Mouse (Mus musculus) MEL (cell line): ENCODE results near the gene Iqcj. TPM values are rescaled to one million over a fixed set of nuclear protein-coding genes. Genes with fewer than 3 reads are reported as not detected.

ENCODE experiments used
- DNase-seq: peaks from one replicate; pipeline ENCODE4 v3.0.0; 2011; ENCODE audit warnings: low read depth, low spot score
- H3K27ac ChIP-seq: 2 replicates; pipeline ENCODE4 v1.5.1; 2012; ENCODE audit warnings: low read depth, mild to moderate bottlenecking, control low read depth, low read length, moderate library complexity; ENCODE audit not compliant: control insufficient read depth
- H3K27me3 ChIP-seq, 2 experiments: fragments of 150-350 bp in 1 of 2; sonication (generic) in 1 of 2; 2 replicates each; pipeline ENCODE4 v1.6.1; 2012; ENCODE audit warnings: low read length in 2 of 2, mild to moderate bottlenecking in 2 of 2, improper control_type of control experiment in 1 of 2, moderate library complexity in 1 of 2; ENCODE audit not compliant: insufficient read depth in 2 of 2, control insufficient read depth in 1 of 2
- H3K36me3 ChIP-seq, 2 experiments: 2 replicates each; pipeline ENCODE4 v1.6.1; 2012 to 2014; ENCODE audit warnings: low read length in 2 of 2, improper control_type of control experiment in 1 of 2, inconsistent platforms in 1 of 2, mild to moderate bottlenecking in 1 of 2; ENCODE audit not compliant: insufficient read depth in 2 of 2, control insufficient read depth in 1 of 2
- H3K4me1 ChIP-seq, 2 experiments: fragments of 150-350 bp in 1 of 2; sonication (generic) in 1 of 2; 2 replicates each; pipeline ENCODE4 v1.6.1; 2012; ENCODE audit warnings: low read length in 2 of 2, improper control_type of control experiment in 1 of 2, mild to moderate bottlenecking in 1 of 2; ENCODE audit not compliant: insufficient read depth in 2 of 2, control insufficient read depth in 1 of 2
- H3K4me3 ChIP-seq, 2 experiments: fragments of 150-350 bp in 1 of 2; sonication (generic) in 1 of 2; 2 replicates each; pipeline ENCODE4 v1.5.1; 2012; ENCODE audit warnings: low read depth in 2 of 2, low read length in 2 of 2, mild to moderate bottlenecking in 2 of 2, moderate library complexity in 2 of 2, control low read depth in 1 of 2, improper control_type of control experiment in 1 of 2; ENCODE audit not compliant: control insufficient read depth in 1 of 2, insufficient read depth in 1 of 2
- H3K79me2 ChIP-seq: 2 replicates; pipeline ENCODE4 v1.6.1; 2012; ENCODE audit warnings: mild to moderate bottlenecking, low read length, moderate library complexity; ENCODE audit not compliant: control insufficient read depth, poor library complexity, insufficient read depth
- H3K9ac ChIP-seq: 2 replicates; pipeline ENCODE4 v1.6.1; 2012; ENCODE audit warnings: low read depth, mild to moderate bottlenecking, control low read depth, low read length, moderate library complexity; ENCODE audit not compliant: control insufficient read depth, poor library complexity, severe bottlenecking
- H3K9me3 ChIP-seq: fragments of 150-350 bp; sonication (generic); replicated peaks from 2 replicates; pipeline ENCODE4 v1.6.1; 2012; ENCODE audit warnings: mild to moderate bottlenecking, low read length, improper control_type of control experiment, moderate library complexity; ENCODE audit not compliant: insufficient read depth
- BHLHE40 ChIP-seq: IDR thresholded peaks from 2 replicates; pipeline ENCODE4 v1.6.1; 2012; ENCODE audit warnings: low read depth, mild to moderate bottlenecking, inconsistent platforms, low read length, improper control_type of control experiment, borderline replicate concordance
- CHD1 ChIP-seq: IDR thresholded peaks from 2 replicates; pipeline ENCODE4 v1.6.1; 2012; ENCODE audit warnings: low read depth, mild to moderate bottlenecking, inconsistent platforms, low read length, improper control_type of control experiment
- CHD2 ChIP-seq: IDR thresholded peaks from 2 replicates; pipeline ENCODE4 v1.6.1; 2011; ENCODE audit warnings: low read length, improper control_type of control experiment
- CTCF ChIP-seq, 3 experiments: IDR thresholded peaks in 2 of 3; conservative IDR thresholded peaks in 1 of 3; 2 replicates each; pipeline ENCODE4 v1.5.1; 2011 to 2012; ENCODE audit warnings: low read length in 3 of 3, low read depth in 2 of 3, mild to moderate bottlenecking in 2 of 3, improper control_type of control experiment in 1 of 3, inconsistent platforms in 1 of 3, mixed read lengths in 1 of 3, moderate library complexity in 1 of 3; ENCODE audit not compliant: control insufficient read depth in 1 of 3, insufficient read depth in 1 of 3, poor library complexity in 1 of 3, severe bottlenecking in 1 of 3
- ELF1 ChIP-seq: IDR thresholded peaks from 2 replicates; pipeline ENCODE4 v1.6.1; 2014; ENCODE audit warnings: low read depth, mild to moderate bottlenecking, inconsistent platforms, low read length, improper control_type of control experiment, moderate library complexity
- EP300 ChIP-seq, 2 experiments: IDR thresholded peaks; 2 replicates each; pipeline ENCODE4 v1.6.1; 2011; ENCODE audit warnings: improper control_type of control experiment in 2 of 2, low read length in 2 of 2, low read depth in 1 of 2, mild to moderate bottlenecking in 1 of 2
- GATA1 ChIP-seq: IDR thresholded peaks from 2 replicates; pipeline ENCODE4 v1.6.1; 2011; ENCODE audit warnings: low read depth, low read length, improper control_type of control experiment
- HCFC1 ChIP-seq: IDR thresholded peaks from 2 replicates; pipeline ENCODE4 v1.6.1; 2012; ENCODE audit warnings: low read depth, mild to moderate bottlenecking, inconsistent platforms, low read length, improper control_type of control experiment, moderate library complexity
- KAT2A ChIP-seq: conservative IDR thresholded peaks from 2 replicates; pipeline ENCODE4 v1.6.1; 2012; ENCODE audit warnings: low read depth, low read length, improper control_type of control experiment, inconsistent platforms
- MAX ChIP-seq: IDR thresholded peaks from 2 replicates; pipeline ENCODE4 v1.6.1; 2011; ENCODE audit warnings: low read length, improper control_type of control experiment
- MAZ ChIP-seq: IDR thresholded peaks from 2 replicates; pipeline ENCODE4 v1.6.1; 2012; ENCODE audit warnings: low read depth, mild to moderate bottlenecking, inconsistent platforms, low read length, improper control_type of control experiment
- MEF2A ChIP-seq: IDR thresholded peaks from 2 replicates; pipeline ENCODE4 v1.6.1; 2014; ENCODE audit warnings: low read depth, mild to moderate bottlenecking, inconsistent platforms, low read length, improper control_type of control experiment; ENCODE audit not compliant: poor library complexity, insufficient replicate concordance, severe bottlenecking; ENCODE audit errors: extremely low read depth
- MYC ChIP-seq: IDR thresholded peaks from 2 replicates; pipeline ENCODE4 v1.6.1; 2011; ENCODE audit warnings: low read depth, mild to moderate bottlenecking, low read length, improper control_type of control experiment, moderate library complexity
- NRF1 ChIP-seq: IDR thresholded peaks from 2 replicates; pipeline ENCODE4 v1.6.1; 2014; ENCODE audit warnings: low read depth, mild to moderate bottlenecking, inconsistent platforms, low read length, improper control_type of control experiment, moderate library complexity; ENCODE audit not compliant: poor library complexity, insufficient read depth, severe bottlenecking
- UBTF ChIP-seq: IDR thresholded peaks from 2 replicates; pipeline ENCODE4 v1.6.1; 2012; ENCODE audit warnings: low read depth, mild to moderate bottlenecking, inconsistent platforms, low read length, improper control_type of control experiment, moderate library complexity, borderline replicate concordance; ENCODE audit not compliant: insufficient read depth
- ZNF384 ChIP-seq: IDR thresholded peaks from 2 replicates; pipeline ENCODE4 v1.6.1; 2012; ENCODE audit warnings: low read depth, mild to moderate bottlenecking, inconsistent platforms, low read length, improper control_type of control experiment
- polyA plus RNA-seq, 2 experiments: library from polyadenylated mRNA; stranded (reverse) in 1 of 2; unstranded in 1 of 2; fragments of >175 nt in 1 of 2; fragments of >200 nt in 1 of 2; gene quantifications; 2 replicates each; pipeline versions ENCODE4 v1.2.1 to v1.2.4; 2012; ENCODE audit warnings: low replicate concordance in 2 of 2, low read depth in 1 of 2; ENCODE audit not compliant: insufficient read length in 2 of 2, insufficient read depth in 1 of 2, missing spikeins in 1 of 2
- total RNA-seq: library from RNA; depleted of rRNA; stranded (reverse); fragments of 300-350 nt; gene quantifications from 2 replicates; pipeline ENCODE4 v1.2.3, GENCODE M21; 2012

Iqcj gene
- total and polyA plus RNA-seq, 3 experiments = not detected

- Histone ChIP-seq H3K4me3 (no peak overlapping the region), H3K27ac (no peak overlapping the region), H3K4me1 (no peaks in the 10 kb centered on the region), H3K9me3 (no peaks in the 10 kb centered on the region), H3K27me3 (no peaks in the 10 kb centered on the region), H3K79me2 (no peaks in the 10 kb centered on the region), H3K36me3 (no peaks in the 10 kb centered on the region), H3K9ac (no peak overlapping the region)
- DNase-seq = no peak
- TF ChIP-seq CHD1 (no peak), KAT2A (no peak), GATA1 (no peak), MAZ (no peak), CTCF (IDR thresholded peaks at IDR 0.05 in 2 of 3, conservative IDR thresholded peaks at IDR 0.05 in 1 of 3; ENCODE audit: control insufficient read depth in 1 of 3, insufficient read depth in 1 of 3, low read depth in 2 of 3, low read length in 3 of 3, poor library complexity in 1 of 3, severe bottlenecking in 1 of 3) (no peak), NRF1 (no peak), MAX (no peak), MYC (no peak)
Observed at GRCm38 (mm10) chr3:67861524-67861923, 30.5 kb upstream of the Iqcj start.

- Histone ChIP-seq H3K27ac (no peak overlapping the region), H3K9me3 (no peaks in the 10 kb centered on the region), H3K27me3 (no peaks in the 10 kb centered on the region), H3K36me3 (no peaks in the 10 kb centered on the region), H3K9ac (no peak overlapping the region), H3K4me3 (no peak overlapping the region), H3K4me1 (no peaks in the 10 kb centered on the region), H3K79me2 (no peaks in the 10 kb centered on the region)
- DNase-seq = no peak
- TF ChIP-seq ZNF384 = no peak
- TF ChIP-seq EP300 (IDR thresholded peaks at IDR 0.05; ENCODE audit: low read depth in 1 of 2, low read length in 2 of 2) = no peak
- no peak for TF ChIP-seq MEF2A
- TF ChIP-seq ELF1 = no peak
- no peak for TF ChIP-seq KAT2A
- TF ChIP-seq HCFC1 = no peak
- TF ChIP-seq CHD2 = no peak
- TF ChIP-seq GATA1 = no peak
Observed at GRCm38 (mm10) chr3:67867420-67868065, 24.5 kb upstream of the Iqcj start.

GRCm38 (mm10) chr3:67869424-67869823 is 22.6 kb upstream of the Iqcj start:
- H3K4me3 ChIP-seq = no peak overlapping the region
- no peak for TF ChIP-seq MEF2A
- no peak for TF ChIP-seq GATA1
- no peak for TF ChIP-seq BHLHE40
- no peak for TF ChIP-seq HCFC1
- no peak for TF ChIP-seq UBTF
- H3K4me1 ChIP-seq = no peaks in the 10 kb centered on the region
- DNase-seq = no peak
- no peaks in the 10 kb centered on the region for H3K27me3 ChIP-seq
- no peaks in the 10 kb centered on the region for H3K9me3 ChIP-seq
- H3K36me3 ChIP-seq = no peaks in the 10 kb centered on the region
- H3K9ac ChIP-seq = no peak overlapping the region
- no peaks in the 10 kb centered on the region for H3K79me2 ChIP-seq
- H3K27ac ChIP-seq = no peak overlapping the region
